Mouse (Mus musculus) monocyte, adult 5-6 weeks (primary cell): Measurements from ENCODE around the gene Mrpl23. TPM values are rescaled to one million over a fixed set of nuclear protein-coding genes. Genes with fewer than 3 reads are reported as not detected.

ENCODE experiments used
- ATAC-seq: fragments of 153-309, 156-312 bp; replicated peaks from 2 replicates; pipeline ENCODE4 v1.8.0; 2017; ENCODE audit warnings: mild to moderate bottlenecking; ENCODE audit not compliant: low TSS enrichment, insufficient number of reproducible peaks, severe bottlenecking, poor library complexity, low FRiP score
- total RNA-seq: library from RNA; stranded (forward); fragments of 200-1000, 200-491, 200-594 nt; gene quantifications from 3 replicates; pipeline ENCODE4 v1.2.3, GENCODE M21; 2017

Gene Mrpl23
- total RNA-seq, 1 experiment from 2014 or later = 9.7 TPM

DNA sequence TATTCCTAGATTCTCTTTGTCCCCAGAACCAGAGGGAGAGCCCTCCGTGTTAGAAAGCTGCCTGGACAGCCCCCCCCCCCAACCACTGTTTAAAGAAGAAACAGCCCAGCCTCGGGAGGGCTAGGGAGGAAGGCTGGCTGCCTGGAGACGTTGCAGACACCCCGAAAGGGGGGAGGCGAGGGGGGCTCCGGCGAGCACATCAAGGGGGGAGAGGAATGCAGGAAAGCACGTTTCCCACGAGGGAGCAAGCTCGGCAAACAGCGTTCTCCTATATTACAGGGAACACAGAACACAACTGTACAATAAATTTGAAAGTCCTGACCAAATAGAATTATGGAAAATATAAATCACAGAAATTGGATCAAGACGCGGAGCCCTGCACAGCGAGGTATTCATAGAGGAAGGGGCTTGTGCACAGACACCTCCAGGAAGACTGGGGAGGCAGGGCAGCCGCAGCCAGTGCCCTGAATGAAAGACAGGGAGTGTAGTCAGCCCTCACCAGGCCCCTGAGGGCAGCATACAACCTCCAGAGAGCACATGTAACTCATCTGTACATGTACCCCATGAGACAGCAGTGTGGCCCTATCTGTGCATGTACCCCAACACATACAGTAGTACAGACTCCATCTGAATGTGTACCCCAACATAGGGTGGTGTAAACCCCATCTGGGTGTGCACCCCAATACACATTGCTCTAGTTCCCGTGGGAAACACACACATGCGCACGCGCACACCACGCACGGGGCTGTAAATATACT is 16.1 kb upstream of the Mrpl23 start:
- no peak for ATAC-seq

DNA sequence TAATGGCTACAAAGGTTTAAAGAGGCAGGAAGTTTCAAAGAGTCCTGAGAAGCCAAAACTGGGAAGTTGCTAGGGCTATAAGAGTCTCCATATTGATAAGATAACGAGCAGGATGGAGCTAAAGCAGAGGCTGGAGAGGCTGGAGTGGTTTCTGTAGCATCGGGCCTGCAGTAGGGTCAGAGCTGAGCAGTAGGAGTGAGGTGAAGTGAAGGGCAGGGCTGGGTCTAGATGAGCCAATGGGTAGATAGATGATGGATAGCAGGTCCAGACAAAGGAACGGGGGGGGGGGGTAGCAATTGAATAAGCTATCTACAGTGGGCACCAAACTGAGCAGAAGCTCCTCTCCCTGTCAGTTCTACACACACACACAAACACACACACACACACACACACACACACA is 15.0 kb upstream of the Mrpl23 start:
- ATAC-seq = no peak

DNA sequence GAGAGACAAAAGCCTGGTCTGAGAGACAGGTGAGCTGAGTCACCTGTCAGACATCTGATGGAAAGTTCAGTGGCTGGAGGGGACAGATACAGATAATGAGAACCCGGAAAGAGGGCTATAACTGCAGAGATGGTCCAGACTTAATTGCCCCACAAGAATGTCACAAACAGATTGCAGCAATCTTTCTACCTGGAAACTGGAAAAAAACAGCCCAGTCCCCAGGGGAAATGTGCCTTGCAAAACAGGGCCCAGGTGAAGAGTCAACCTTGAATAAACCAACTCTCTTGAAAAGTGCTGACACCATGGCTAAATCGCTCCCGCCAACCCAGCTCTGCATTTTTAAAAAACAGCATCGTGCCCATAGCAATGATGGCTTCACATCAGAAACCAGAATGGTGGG is 12.2 kb upstream of the Mrpl23 start:
- no peak for ATAC-seq

DNA sequence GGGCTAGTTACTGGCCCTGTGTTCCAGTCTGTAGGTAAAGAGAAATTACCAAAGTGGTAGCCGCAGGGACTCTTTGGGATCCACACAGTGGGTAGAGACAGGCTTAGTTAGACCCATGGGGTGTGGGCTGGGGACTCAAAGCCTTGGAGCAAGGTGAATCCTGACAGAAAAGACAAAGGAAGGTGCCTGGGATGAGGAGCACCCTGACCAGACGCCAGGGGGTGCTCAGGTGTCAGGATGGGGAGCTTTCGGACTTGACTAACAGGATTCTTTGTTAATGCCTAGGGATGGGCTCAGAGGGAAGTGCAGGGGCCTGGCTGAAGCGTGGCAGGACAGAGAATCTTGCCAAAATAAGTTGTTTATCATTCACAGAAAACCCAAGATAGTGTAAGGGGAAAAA is 10.1 kb upstream of the Mrpl23 start:
- no peak for ATAC-seq

DNA sequence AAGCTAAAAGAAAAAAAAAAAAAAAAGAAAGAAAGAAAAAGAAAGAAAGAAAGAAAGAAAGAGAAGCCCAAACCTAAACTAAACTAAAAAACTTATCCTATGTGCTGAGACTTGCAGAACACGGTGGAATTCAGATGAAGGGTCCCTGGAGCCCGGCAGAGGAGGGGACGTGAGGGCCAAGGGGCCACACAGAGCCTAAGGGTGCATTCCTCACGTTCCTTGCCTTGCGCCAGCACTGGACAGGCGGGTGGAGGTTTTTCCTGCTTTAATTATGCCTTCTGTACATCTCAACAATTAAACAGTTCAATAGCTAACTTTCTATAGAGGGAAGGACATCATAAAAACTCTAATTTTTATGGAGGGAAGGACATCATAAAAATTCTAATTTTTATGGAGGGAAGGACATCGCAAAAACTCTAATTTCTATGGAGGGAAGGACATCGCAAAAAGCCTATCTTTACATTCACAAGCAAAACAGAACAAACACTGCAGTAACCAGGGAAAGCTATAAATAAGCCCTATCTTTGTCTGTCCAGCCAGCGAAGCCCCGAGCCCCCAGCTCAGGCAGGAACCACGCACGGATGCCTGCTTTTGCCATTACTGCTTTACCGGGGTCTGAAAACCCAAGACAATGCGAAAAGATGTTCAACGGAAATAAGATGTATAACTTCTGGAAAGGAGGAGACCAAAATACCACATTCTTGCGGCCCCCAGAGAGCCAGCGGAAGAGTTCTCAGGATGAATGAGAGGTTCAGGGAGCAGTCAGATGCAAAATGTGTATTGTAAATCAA is 9.1 kb upstream of the Mrpl23 start:
- no peak for ATAC-seq

DNA sequence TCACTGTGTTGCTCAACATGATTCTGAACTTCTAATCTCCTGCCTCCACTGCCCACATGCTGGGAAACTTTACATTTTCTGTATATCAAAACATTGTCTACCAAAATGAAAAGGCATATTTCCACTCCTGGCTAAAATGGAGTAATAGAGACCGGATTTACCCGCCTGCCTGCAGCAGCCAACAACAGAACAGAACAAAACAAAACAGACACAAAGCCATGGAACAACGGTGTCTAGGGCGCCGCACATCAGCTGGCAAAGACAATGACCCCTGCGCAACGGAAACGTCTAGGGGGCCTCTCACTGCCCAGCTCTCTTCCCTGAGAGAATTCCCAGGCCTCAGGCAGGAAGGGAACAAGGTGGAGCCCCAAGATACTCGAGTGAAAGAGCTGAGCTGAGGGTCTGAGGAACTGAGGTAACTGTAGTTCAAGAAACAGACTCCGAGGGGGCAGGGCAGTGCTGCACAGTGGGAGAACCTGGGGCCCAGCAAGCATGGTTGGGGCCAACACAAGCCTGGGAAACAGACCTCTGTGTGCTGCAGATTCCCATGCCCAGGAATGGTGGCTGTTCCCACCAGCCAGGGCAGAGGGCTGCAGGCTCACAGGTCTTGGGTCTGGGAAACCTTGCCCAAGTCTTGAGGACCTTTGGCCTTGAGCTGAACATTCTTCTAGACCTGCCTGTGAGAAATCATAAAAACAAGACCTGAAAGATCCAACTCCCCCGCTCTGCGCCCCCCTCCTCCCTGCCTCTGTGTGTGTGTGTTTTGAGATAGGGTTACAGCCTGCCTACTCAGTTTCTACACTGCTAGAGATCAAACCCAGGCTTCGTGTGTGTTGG is 6.9 kb upstream of the Mrpl23 start:
- ATAC-seq = no peak

DNA sequence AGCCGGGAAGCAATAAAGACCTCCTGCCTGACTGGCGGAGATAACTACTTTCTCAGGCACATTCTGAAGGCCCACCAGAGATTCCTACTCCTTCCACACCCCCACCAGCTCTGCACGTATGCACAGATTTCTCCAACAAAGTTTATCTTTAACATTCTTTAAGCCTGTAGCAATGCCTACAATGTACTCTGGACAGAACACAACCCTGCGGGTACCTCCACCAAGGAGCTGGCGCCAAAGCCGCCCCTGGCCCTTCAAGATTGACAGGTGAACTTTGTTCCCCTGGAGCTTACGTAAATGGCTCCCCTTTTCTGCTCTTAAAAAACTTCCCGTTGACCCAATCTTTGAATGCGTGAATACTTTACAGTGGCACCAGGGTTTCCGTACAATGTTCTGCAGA is 3.1 kb upstream of the Mrpl23 start:
- ATAC-seq = no peak

DNA sequence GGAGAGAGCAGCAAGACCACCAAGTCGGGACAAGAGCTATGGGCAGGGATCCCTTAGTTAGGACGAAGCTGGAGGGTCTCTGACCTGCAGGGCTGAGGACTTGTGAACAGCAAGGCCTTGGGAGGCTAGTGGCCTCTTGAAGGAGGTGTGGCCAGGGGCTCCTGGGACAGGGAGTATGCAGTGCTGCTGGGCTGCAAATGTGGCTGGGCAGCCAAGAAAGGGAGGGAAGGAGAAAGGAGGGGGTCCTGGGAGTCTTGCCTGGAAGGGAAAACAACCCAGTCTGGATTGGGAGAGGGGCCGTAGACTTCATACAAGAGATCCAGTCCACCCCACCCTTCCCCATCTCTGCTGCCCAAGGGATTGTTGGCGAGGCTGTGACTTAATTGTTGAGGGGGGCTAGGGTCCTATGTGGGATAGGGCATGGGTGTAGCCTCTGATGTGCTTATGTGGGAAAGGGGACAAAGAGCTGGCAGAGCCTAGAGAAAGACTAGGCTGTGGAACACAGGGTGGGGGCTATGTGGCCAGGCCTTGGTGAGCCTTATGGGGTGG is 439 bp upstream of the Mrpl23 start:
- ATAC-seq = no peak

DNA sequence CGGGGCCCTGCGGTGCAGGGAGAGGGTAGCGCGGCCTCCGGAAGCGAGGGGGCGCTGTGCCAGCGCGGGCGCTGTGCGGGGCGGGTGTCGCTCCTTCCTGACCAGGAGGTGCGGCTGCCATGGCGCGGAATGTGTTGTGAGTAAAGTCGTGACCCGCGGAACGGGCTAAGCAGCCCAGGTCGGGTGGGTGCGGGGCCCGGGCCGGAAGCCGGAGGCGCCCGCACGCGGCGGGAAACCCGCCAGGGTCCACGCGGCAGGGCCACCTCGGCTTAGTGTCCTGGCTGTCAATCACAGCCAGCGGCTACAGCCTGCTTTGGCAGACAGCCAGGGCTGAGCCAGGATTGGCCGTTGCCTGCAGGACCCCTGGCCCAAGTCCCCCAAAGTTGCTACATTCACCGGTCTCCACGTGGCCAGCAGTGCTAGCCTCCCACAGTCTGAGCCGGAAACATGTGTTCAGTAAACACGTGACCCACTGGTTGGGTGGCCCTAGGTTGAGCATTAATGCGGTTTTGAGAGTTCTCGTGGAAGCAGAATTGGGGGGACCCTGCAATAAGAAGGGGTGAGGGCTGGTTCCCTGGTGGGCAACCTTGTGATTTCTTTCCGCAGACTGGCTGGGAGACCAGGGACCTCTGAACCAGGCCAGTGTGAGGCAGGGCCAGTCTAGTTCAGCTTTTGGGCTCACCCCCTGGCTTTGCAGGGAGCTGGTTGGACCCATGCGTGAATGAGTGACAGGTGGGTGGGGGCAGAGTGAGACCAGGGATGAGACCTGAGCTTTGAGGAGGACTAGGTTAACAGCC is 771 bp downstream of the Mrpl23 start:
- peak; percentile 65 for ATAC-seq

DNA sequence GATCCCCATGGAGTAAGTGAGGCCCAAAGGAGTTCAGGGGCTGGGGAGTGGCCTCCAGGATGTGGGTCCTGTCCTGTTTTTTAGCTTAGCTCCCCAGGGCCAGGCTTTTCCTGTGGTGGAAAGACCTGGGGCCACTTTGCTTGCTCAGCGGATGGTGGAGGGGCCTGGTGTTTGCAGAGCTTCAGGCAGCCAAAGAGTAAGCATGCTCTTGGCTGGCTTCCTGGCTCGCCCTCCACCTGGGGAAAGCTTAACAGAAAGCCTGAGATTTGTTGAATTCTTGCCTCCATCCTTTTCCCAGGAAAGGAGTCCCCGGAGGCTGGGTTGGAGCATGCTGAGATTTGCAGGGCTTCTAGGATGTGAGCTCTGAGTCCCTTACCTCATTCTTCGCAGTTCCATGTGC is 2.6 kb downstream of the Mrpl23 start:
- ATAC-seq = no peak

DNA sequence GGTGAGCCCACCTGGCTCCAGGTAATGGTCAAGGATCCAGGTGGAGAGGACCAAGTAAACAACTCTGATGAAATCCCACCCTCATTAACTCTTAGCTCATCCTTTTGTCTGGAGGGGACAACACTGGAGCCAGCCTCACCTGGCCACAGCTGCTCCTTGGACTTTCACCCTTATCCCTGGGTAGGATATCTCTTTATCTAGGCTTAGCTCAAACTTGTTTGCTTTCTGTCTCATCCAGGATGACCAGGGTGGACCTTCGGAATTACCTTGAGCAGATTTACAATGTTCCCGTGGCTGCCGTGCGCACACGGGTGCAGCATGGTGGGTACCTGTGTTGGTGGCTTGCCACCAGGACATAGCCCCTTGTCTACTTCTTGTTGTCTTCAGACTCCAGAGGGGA is 3.3 kb downstream of the Mrpl23 start:
- ATAC-seq = no peak

DNA sequence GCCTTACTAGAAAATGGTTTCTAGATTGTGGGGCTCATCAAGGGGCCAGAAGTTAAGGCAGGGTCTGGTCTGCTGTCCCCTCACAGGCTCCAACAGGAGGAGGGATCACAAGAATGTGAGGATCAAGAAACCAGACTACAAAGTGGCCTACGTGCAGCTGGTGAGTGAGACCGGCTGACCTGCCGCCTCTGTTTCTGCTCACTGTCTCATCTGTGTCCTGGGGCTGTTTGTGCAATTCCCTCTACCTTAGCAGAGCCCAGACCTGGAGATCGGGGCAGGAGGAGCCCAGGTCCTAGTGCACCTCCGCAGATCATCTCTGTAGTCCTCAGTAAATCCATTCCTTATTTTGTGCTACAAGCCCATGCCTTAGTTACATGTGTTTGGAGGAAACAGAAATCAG is 4.7 kb downstream of the Mrpl23 start:
- ATAC-seq = no peak

DNA sequence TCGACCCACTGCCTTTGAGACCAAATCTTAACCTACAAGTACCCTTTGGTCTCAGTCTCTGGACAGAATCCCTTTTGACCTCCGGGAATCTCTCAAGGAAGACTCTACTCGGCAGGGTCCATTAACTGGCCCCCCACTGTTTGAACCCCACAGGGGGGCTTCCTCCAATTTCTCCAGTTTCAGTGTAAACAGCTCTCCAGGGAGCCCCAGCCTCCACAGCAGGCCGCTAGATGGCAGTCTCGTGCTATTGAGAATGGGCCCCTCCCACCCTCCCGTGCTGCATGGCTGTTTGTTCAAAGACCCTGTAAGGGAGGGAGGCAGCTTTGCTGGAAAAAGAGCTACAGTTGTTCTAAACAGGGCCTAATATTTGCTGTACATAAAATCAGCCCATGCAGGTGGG is 5.4 kb downstream of the Mrpl23 start:
- ATAC-seq = no peak

DNA sequence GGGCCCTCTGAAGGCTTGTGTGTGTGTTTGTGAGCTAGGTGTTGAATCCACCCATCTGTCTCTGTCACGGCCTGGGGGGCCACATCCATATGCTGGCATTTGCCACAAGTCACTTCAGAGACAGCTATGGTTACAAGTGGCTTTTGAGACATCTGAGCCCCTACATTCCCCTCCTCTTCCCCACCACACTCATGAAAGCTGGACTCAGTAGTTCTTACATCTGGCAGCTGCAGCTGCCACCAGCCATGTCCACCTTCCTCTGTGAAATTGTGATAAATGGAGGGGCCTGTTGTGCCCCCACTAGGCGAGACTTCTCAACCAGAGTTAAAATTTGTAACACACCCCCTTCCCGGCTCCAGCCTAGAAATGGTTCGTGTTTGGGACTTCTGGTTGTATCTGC is 5.8 kb downstream of the Mrpl23 start:
- no peak for ATAC-seq

DNA sequence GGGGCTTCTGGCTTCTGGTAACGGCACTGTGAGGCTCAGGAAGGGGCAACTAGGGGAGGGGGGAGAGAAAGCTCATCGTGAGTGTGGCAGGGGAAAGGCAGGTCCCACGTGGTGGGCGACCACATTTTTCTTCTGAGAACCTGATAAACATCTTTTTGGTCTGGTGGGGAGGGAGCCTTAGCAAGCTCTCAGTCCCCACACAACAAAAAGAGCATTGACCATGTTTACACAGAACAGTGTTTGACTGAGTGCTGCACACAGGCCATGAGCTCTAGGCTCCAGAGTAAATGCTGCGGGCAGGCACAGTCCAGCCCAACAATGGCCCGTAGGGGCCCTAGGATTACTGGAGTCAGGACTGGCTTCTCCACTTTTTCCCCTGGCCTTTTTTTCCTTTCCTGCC is 6.3 kb downstream of the Mrpl23 start:
- no peak for ATAC-seq

DNA sequence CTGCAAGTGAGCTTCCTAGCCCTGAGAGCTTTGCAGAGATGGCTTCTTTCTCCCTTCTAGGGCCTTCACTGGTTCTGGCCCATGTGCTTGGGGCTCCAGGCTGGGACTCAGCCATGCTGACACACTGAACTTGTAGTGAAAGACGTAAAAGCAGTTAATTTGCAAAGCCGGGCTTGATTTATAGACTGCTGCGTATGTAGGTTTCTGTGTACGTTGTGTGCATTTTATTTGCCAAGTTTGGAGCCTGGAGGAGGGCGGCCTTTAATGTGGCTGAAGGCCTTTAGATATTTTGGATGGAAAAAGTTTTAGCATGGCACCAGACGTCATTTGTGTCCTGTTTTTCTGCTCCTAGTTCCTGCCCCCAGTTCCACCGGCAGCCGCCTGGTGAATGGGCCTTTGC is 7.3 kb downstream of the Mrpl23 start:
- ATAC-seq = no peak

DNA sequence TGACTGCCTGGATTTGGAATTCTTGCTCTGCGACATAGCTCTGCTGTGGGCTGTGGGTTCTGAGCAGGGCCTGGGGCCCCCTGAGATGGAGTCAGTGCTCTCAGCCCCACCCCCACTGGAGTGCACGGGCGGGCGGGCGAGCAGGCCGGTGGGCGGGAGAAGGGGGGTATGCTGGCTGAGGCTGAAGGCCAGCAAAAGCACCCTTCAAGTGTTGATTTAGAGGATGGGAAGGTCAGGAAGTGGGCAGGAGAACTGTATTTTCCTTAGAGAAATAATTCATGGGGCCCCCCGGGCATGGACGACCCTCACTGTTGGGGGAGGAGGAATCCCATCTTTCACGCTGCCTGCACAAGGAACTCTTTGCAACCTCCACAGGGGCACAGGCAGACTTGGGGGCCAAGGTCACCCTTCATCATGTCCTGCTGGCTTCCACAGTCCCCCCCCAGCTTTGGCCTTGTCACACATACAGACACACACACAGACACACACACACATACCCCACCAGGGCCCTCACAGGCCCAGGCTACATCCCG is 10.4 kb downstream of the Mrpl23 start:
- no peak for ATAC-seq

DNA sequence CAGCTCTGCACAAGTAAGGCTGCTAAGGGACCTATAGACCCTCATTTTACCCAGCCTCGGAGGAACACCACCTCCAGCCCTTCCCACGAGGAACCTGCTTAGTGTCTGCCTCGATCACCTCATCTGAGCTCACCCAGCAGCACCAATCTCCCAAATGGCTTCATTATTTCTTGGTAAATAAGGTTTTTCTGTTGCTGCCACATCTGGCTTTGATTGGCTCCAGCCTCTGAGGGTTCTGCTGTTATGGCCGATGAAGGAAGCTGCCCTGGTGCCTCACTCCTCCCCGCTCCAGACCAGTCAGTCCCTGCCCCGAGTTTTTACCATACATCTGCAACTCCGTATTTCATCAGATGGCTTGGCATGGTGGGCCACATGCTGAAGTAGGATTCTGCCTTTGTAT is 13.5 kb downstream of the Mrpl23 start:
- ATAC-seq = no peak
